Comparison of ENCODE assay signal across 8 mouse cellular contexts in genomic region chr5:110808061-110808631, GRCm38 (mm10). TPM values are rescaled to one million over a fixed set of nuclear protein-coding genes. Genes with fewer than 3 reads are reported as not detected.
DNase-seq lines count a peak whose midpoint lies in the region; ATAC-seq and TF ChIP-seq lines count a peak whose summit lies in the region.

No protein-coding gene starts in this region.

- peak overlapping the region; percentile 97 for H3K4me2 ChIP-seq in forebrain, embryonic 16.5 days (ENCODE audit: low read length)
- peak overlapping the region; percentile 91 for H3K4me2 ChIP-seq in lung, embryonic 14.5 days

- 2% methylated on average over 14 of the region's 14 CpGs for WGBS in forebrain, embryonic 16.5 days
- WGBS in lung, embryonic 14.5 days: 2% methylated on average over 14 of the region's 14 CpGs

- peaks cover 40% of the 10 kb centered on the region for H3K36me3 ChIP-seq in G1E (replicated peaks)
- no peaks in the 10 kb centered on the region for H3K36me3 ChIP-seq in forebrain, embryonic 16.5 days (ENCODE audit: control insufficient read depth, insufficient read depth)
- peaks cover 34% of the 10 kb centered on the region; the same call in 1 of the 2 replicates for H3K36me3 ChIP-seq in lung, embryonic 14.5 days (ENCODE audit: insufficient read depth)

- no peaks in the 10 kb centered on the region for H3K27me3 ChIP-seq in G1E (ENCODE audit: insufficient read depth, low read length)
- no peaks in the 10 kb centered on the region for H3K27me3 ChIP-seq in forebrain, embryonic 16.5 days (replicated peaks; ENCODE audit: control insufficient read depth, insufficient read depth, low read length)
- no peaks in the 10 kb centered on the region for H3K27me3 ChIP-seq in lung, embryonic 14.5 days (ENCODE audit: insufficient read depth, low read length)

- peak; percentile 38 for ATAC-seq in G1E (ENCODE audit: extremely low read depth, insufficient number of reproducible peaks, low FRiP score, poor library complexity, severe bottlenecking)
- 0 out of 2 replicates have a peak, but pooled peaks have one; percentile 16 for ATAC-seq in forebrain, embryonic 16.5 days
- ATAC-seq in lung, embryonic 14.5 days (ENCODE audit: insufficient read depth): peak; percentile 68
- ATAC-seq in neutrophil, adult 5-6 weeks (ENCODE audit: extremely low read depth, insufficient number of reproducible peaks, low FRiP score, poor library complexity, severe bottlenecking): peak; percentile 55

- intact Hi-C loops in heart, postnatal 36 days (cut with DNase I): loop anchor here (5.0 kb wide), 1 partner anchor 36 kb away; the partner anchor contains the start of gene Ep400

- no peak for TF ChIP-seq CTCF in G1E (IDR thresholded peaks at IDR 0.05; ENCODE audit: low read depth, low read length)
- TF ChIP-seq CTCF in lung, embryonic 14.5 days (IDR thresholded peaks at IDR 0.05; ENCODE audit: low read depth): no peak

- peak overlapping the region; percentile 93 for H3K9ac ChIP-seq in forebrain, embryonic 16.5 days (replicated peaks; ENCODE audit: low read depth, low read length)
- H3K9ac ChIP-seq in lung, embryonic 14.5 days: peak overlapping the region; percentile 95

- no peak overlapping the region; the same call in 1 of the 2 replicates for H3K27ac ChIP-seq in forebrain, embryonic 16.5 days (ENCODE audit: low read length)
- peak overlapping the region; percentile 87 for H3K27ac ChIP-seq in lung, embryonic 14.5 days (ENCODE audit: low read depth)

- H3K4me3 ChIP-seq in G1E (ENCODE audit: low read depth, low read length): peak overlapping the region; percentile 96
- peak overlapping the region; percentile 86 for H3K4me3 ChIP-seq in forebrain, embryonic 16.5 days (replicated peaks; ENCODE audit: low read length)
- H3K4me3 ChIP-seq in lung, embryonic 14.5 days (ENCODE audit: low read depth, low read length): peak overlapping the region; percentile 97

- peak; percentile 82 for DNase-seq in G1E (ENCODE audit: low spot score)
- DNase-seq in cerebellum, adult 18-20 months: peak; percentile 91 to 95
- DNase-seq in heart, postnatal 36 days: peak; percentile 87 to 92
- peak; percentile 71 to 75 for DNase-seq in layer of hippocampus, adult 8-10 months (ENCODE audit: low spot score in 2 of 2)
- peak; percentile 94 for DNase-seq in lung, embryonic 14.5 days
- peak; percentile 72 for DNase-seq in testis, postnatal 14 days (ENCODE audit: low spot score)

- no peaks in the 10 kb centered on the region for H3K9me3 ChIP-seq in G1E (replicated peaks)
- no peaks in the 10 kb centered on the region for H3K9me3 ChIP-seq in forebrain, embryonic 16.5 days (ENCODE audit: control insufficient read depth, low read length)
- H3K9me3 ChIP-seq in lung, embryonic 14.5 days (ENCODE audit: low read depth, low read length): no peaks in the 10 kb centered on the region

- H3K4me1 ChIP-seq in G1E (ENCODE audit: insufficient read depth, low read depth, low read length): peaks cover 72% of the 10 kb centered on the region
- H3K4me1 ChIP-seq in forebrain, embryonic 16.5 days (replicated peaks; ENCODE audit: control insufficient read depth, insufficient read depth, low read length): peaks cover 48% of the 10 kb centered on the region
- H3K4me1 ChIP-seq in lung, embryonic 14.5 days (ENCODE audit: insufficient read depth): peaks cover 14% of the 10 kb centered on the region

RNA-seq across cellular contexts. Expression of gene Ulk1, which starts 1.8 kb away (rescaled TPM):
- 70.7 and 75.9 TPM in 2 replicates for total RNA-seq in G1E (2014; fragmentation: Nextera tagmentation)
- total RNA-seq in G1E (2017): 12.9 and 19.0 TPM in 2 replicates
- 233 and 256 TPM in 2 replicates for polyA plus RNA-seq in G1E (2012)
- polyA plus RNA-seq in forebrain, embryonic 16.5 days (2015; fragmentation: Nextera tagmentation; extraction: Ambion mirVana): 45.4 and 47.5 TPM in 2 replicates
- 10 to 100 TPM; 85.6 to 94.0 TPM for total RNA-seq in heart, postnatal 36 days (2021)
- 10 to 100 TPM; 67.6 to 84.3 (median 74.0) TPM for total RNA-seq in layer of hippocampus, adult 8-10 months (2022)
- polyA plus RNA-seq in lung, embryonic 14.5 days (2014; fragmentation: Nextera tagmentation; extraction: Ambion mirVana): 35.1 and 39.2 TPM in 2 replicates
- total RNA-seq in neutrophil, adult 5-6 weeks (2017): 40.4 and 56.1 TPM in 2 replicates

RNA-seq across cellular contexts. Expression of gene Pus1, which starts 27.7 kb away (rescaled TPM):
- total RNA-seq in G1E (2014; fragmentation: Nextera tagmentation) (17.8 and 19.5 TPM in 2 replicates), G1E (2017) (72.6 and 72.9 TPM in 2 replicates)
- 143 and 177 TPM in 2 replicates for polyA plus RNA-seq in G1E (2012)
- 20.1 and 22.0 TPM in 2 replicates for polyA plus RNA-seq in forebrain, embryonic 16.5 days (2015; fragmentation: Nextera tagmentation; extraction: Ambion mirVana)
- 10 to 100 TPM; 18.8 to 21.9 TPM for total RNA-seq in heart, postnatal 36 days (2021)
- total RNA-seq in layer of hippocampus, adult 8-10 months (2022): 10 to 100 TPM; 18.3 to 22.7 (median 20.2) TPM
- 20.6 and 22.4 TPM in 2 replicates for polyA plus RNA-seq in lung, embryonic 14.5 days (2014; fragmentation: Nextera tagmentation; extraction: Ambion mirVana)
- 19.4 and 20.5 TPM in 2 replicates for total RNA-seq in neutrophil, adult 5-6 weeks (2017)

RNA-seq across cellular contexts. Expression of gene Hscb, which starts 31.4 kb away (rescaled TPM):
- 62.1 and 65.3 TPM in 2 replicates for total RNA-seq in G1E (2014; fragmentation: Nextera tagmentation)
- total RNA-seq in G1E (2017): 86.8 and 94.2 TPM in 2 replicates
- polyA plus RNA-seq in G1E (2012): 51.5 and 56.7 TPM in 2 replicates
- polyA plus RNA-seq in forebrain, embryonic 16.5 days (2015; fragmentation: Nextera tagmentation; extraction: Ambion mirVana): 9.4 and 12.1 TPM in 2 replicates
- 10 to 100 TPM; 18.2 to 20.7 TPM for total RNA-seq in heart, postnatal 36 days (2021)
- 10 to 100 TPM; 12.6 to 17.6 (median 14.5) TPM for total RNA-seq in layer of hippocampus, adult 8-10 months (2022)
- polyA plus RNA-seq in lung, embryonic 14.5 days (2014; fragmentation: Nextera tagmentation; extraction: Ambion mirVana): 25.6 and 28.1 TPM in 2 replicates
- 24.4 and 28.3 TPM in 2 replicates for total RNA-seq in neutrophil, adult 5-6 weeks (2017)

RNA-seq across cellular contexts. Expression of gene Chek2, which starts 31.6 kb away (rescaled TPM):
- total RNA-seq in G1E (2014; fragmentation: Nextera tagmentation) (53.4 and 70.4 TPM in 2 replicates), G1E (2017) (100 and 102 TPM in 2 replicates)
- 1.9 and 2.5 TPM in 2 replicates for polyA plus RNA-seq in G1E (2012)
- 13.5 and 13.7 TPM in 2 replicates for polyA plus RNA-seq in forebrain, embryonic 16.5 days (2015; fragmentation: Nextera tagmentation; extraction: Ambion mirVana)
- total RNA-seq in heart, postnatal 36 days (2021): 1 to 10 TPM; 3.3 to 3.4 TPM
- total RNA-seq in layer of hippocampus, adult 8-10 months (2022): 1 to 10 TPM; 1.3 to 2.6 (median 1.7) TPM
- 32.0 and 33.8 TPM in 2 replicates for polyA plus RNA-seq in lung, embryonic 14.5 days (2014; fragmentation: Nextera tagmentation; extraction: Ambion mirVana)
- 6.5 and 7.8 TPM in 2 replicates for total RNA-seq in neutrophil, adult 5-6 weeks (2017)

RNA-seq across cellular contexts. Expression of gene Ep400, which starts 37.6 kb away (rescaled TPM):
- total RNA-seq in G1E (2014; fragmentation: Nextera tagmentation): 162 and 172 TPM in 2 replicates
- 35.4 and 42.0 TPM in 2 replicates for total RNA-seq in G1E (2017)
- 90.5 and 129 TPM in 2 replicates for polyA plus RNA-seq in G1E (2012)
- polyA plus RNA-seq in forebrain, embryonic 16.5 days (2015; fragmentation: Nextera tagmentation; extraction: Ambion mirVana): 58.9 and 69.1 TPM in 2 replicates
- 10 to 100 TPM; 30.0 to 38.4 TPM for total RNA-seq in heart, postnatal 36 days (2021)
- total RNA-seq in layer of hippocampus, adult 8-10 months (2022): 100 to 1,000 TPM in 3 of 4 experiments, 10 to 100 TPM in 1; 84.2 to 115 (median 114) TPM
- 52.8 and 60.5 TPM in 2 replicates for polyA plus RNA-seq in lung, embryonic 14.5 days (2014; fragmentation: Nextera tagmentation; extraction: Ambion mirVana)
- 77.6 and 95.2 TPM in 2 replicates for total RNA-seq in neutrophil, adult 5-6 weeks (2017)

Comparison
In these comparisons a context has a peak if more than half of its experiments do, and no peak if none do; other contexts are left out.
1. ATAC-seq: peak in every context shown above with its lines; median percentile 68 in lung, embryonic 14.5 days; 55 in neutrophil, adult 5-6 weeks; 38 in G1E; 16 in forebrain, embryonic 16.5 days.